Mouse (Mus musculus): Measurements from ENCODE around the gene Nup62.

DNA sequence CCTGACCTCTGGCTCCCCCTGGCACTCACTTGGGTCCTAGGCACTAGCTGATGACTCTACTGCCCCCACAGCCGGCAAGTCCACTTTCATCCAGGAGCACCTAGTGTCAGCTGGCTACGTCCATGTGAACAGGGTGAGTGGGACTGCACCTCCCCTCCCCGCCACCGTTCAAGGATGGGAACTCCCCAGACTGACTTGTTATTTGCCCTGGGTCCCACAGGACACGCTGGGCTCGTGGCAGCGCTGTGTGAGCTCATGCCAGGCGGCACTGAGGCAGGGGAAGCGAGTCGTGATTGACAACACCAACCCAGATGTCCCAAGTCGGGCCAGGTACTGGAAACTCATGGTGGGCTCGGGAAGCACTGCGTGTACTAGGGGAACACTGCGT is 45.5 kb downstream of the Nup62 start:
- TF ChIP-seq TAL1 (IDR thresholded peaks at IDR 0.05; ENCODE audit: low read length) (no peak), GATA1 (IDR thresholded peaks at IDR 0.05; ENCODE audit: low read length) (no peak)
